Mouse (Mus musculus) adrenal gland (tissue): ENCODE data around the gene Wdr19.

Experiments
- intact Hi-C: fragments of 180-260 bp; cut with DNase I; formaldehyde crosslinking; loops from one replicate; pipeline ENCODE4 v1.15.1; 2025
- long read RNA-seq, 2 experiments: library from polyadenylated mRNA; unstranded; transcript quantifications; one replicate each; pipeline ENCODE4 v2.0.0; 2020; ENCODE audit warnings: borderline replicate concordance in 1 of 2; ENCODE audit not compliant: insufficient replicate concordance in 1 of 2

The Wdr19 gene
- long read RNA-seq, experiment 1, partial matches to known transcripts = 2 of 3 reads
- long read RNA-seq, experiment 1, other reads (novel, unspliced or antisense) = 1 of 3 reads
- long read RNA-seq, experiment 2, full-length matches to known transcripts = 2 of 3 reads
- long read RNA-seq, experiment 2, partial matches to known transcripts = 0 of 3 reads
- long read RNA-seq, experiment 2, other reads (novel, unspliced or antisense) = 1 of 3 reads

- intact Hi-C loops = no loop called here
These were observed at the start of gene Wdr19 for GRCm38 (mm10) chr5:65199346-65200128. TSS of gene Wdr19 (plus strand) at chr5:65199696.

- intact Hi-C loops = no loop called here
These were observed 49.8 kb upstream of the Wdr19 start for GRCm38 (mm10) chr5:65149706-65150105.

GRCm38 (mm10) chr5:65150376-65150955, 49.0 kb upstream of the Wdr19 start:
- intact Hi-C loops = no loop called here

- intact Hi-C loops = no loop called here
These were observed 48.2 kb upstream of the Wdr19 start for GRCm38 (mm10) chr5:65151276-65151675.

- intact Hi-C loops = no loop called here
These were observed 47.7 kb upstream of the Wdr19 start for GRCm38 (mm10) chr5:65151767-65152166.

GRCm38 (mm10) chr5:65154287-65154686, 45.2 kb upstream of the Wdr19 start:
- intact Hi-C loops = no loop called here

- intact Hi-C loops = loop anchor here (5.0 kb wide), 1 partner anchor 155 kb away; no protein-coding TSS in a partner anchor
These were observed 42.6 kb upstream of the Wdr19 start for GRCm38 (mm10) chr5:65156853-65157252.

- intact Hi-C loops = loop anchor here (5.0 kb wide), 1 partner anchor 155 kb away; no protein-coding TSS in a partner anchor
These were observed 41.8 kb upstream of the Wdr19 start for GRCm38 (mm10) chr5:65157412-65158381.

- intact Hi-C loops = loop anchor here (5.0 kb wide), 1 partner anchor 156 kb away; no protein-coding TSS in a partner anchor
These were observed 40.7 kb upstream of the Wdr19 start for GRCm38 (mm10) chr5:65158696-65159305.

- intact Hi-C loops = no loop called here
These were observed 36.5 kb upstream of the Wdr19 start for GRCm38 (mm10) chr5:65163001-65163400.

GRCm38 (mm10) chr5:65163489-65164092, 35.9 kb upstream of the Wdr19 start:
- intact Hi-C loops = no loop called here

- intact Hi-C loops = no loop called here
These were observed 29.3 kb upstream of the Wdr19 start for GRCm38 (mm10) chr5:65170206-65170605.

- intact Hi-C loops = no loop called here
These were observed 24.2 kb upstream of the Wdr19 start for GRCm38 (mm10) chr5:65175035-65175917.

- intact Hi-C loops = no loop called here
These were observed 23.5 kb upstream of the Wdr19 start for GRCm38 (mm10) chr5:65175918-65176484.

GRCm38 (mm10) chr5:65177026-65177514, 22.4 kb upstream of the Wdr19 start:
- intact Hi-C loops = no loop called here

- intact Hi-C loops = no loop called here
These were observed 21.0 kb upstream of the Wdr19 start for GRCm38 (mm10) chr5:65178477-65178876.

GRCm38 (mm10) chr5:65181160-65181793, 18.2 kb upstream of the Wdr19 start:
- intact Hi-C loops = no loop called here

GRCm38 (mm10) chr5:65181794-65182169, 17.7 kb upstream of the Wdr19 start:
- intact Hi-C loops = no loop called here
